Mouse (Mus musculus): ENCODE data around the gene Olfr464. TPM values are rescaled to one million over a fixed set of nuclear protein-coding genes. Genes with fewer than 3 reads are reported as not detected.

The Olfr464 gene
- total RNA-seq (2021): 1 to 10 TPM in 1 of 2 experiments, under 1 TPM in 1; 0.66 to 1.3 TPM
- long read RNA-seq, experiment 1, partial matches to known transcripts: 0 of 1 reads
- long read RNA-seq, experiment 1, other reads (novel, unspliced or antisense): 0 of 1 reads
- long read RNA-seq, experiment 2: 0 reads

DNA sequence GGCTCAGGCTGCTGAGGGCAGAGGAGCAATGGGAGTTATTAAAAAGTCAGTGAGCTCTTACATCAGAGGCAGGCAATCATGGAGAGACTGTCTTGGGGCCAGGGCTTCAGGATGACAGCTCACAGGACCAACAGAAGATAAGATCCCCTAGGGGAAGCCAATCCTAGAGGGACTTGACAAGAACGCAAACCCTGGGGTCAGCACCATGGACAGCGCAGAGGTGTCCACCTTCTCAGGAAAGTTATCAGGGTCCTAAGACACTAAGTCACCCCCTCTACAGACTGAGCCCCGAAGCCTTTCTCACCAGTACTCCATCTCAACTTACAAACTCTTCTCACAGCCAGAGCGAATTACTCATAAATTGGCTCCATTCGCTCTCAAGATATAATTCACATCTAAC is at the start of gene Olfr464:
Gene Olfr464, minus strand, starts transcription at position 2 of the 400 bp plus-strand sequence.
- no peak for DNase-seq (ENCODE audit: low spot score in 2 of 2)
- intact Hi-C loops (cut with DNase I): no loop called here

DNA sequence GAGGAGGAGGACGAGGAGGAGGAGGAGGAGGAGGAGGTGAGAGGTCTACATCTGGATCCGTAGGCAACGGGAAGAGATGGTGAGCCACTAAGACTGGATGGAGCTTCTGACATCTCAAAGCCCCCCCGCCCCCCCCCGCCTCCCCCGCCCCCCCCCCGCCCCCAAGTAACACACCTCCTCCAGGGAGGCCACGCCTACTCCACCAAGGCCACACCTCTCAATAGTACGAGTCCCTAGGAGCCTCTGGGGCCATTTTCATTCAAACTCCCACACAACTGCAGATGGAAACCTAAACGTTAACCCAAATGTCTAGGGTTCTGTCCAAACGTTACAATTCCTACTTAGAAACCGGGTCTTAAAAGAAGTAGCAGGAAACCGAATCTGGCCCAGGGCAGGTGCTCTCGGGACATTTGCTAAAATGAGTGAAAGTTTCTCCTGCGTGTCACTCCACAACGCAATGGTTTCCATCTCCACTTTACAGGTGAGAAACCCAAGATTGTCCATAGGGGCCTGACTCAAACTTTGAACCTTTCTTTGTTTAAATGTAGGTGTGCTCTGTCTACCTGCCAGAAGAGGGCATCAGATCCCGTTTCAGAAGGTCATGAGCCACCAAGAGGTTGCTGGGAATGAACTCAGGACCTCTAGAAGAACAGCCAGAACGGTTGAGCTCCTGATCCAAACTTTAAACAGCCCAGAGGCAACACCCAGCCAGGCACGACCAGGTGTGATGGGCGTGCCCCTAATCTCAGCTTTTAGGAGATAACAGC is 47.8 kb upstream of the Olfr464 start:
- no peak for DNase-seq (ENCODE audit: low spot score in 2 of 2)
- intact Hi-C loops (cut with DNase I): loop anchor here (5.0 kb wide), 1 partner anchor 989 kb away; the partner anchor contains the start of gene Scpep1

DNA sequence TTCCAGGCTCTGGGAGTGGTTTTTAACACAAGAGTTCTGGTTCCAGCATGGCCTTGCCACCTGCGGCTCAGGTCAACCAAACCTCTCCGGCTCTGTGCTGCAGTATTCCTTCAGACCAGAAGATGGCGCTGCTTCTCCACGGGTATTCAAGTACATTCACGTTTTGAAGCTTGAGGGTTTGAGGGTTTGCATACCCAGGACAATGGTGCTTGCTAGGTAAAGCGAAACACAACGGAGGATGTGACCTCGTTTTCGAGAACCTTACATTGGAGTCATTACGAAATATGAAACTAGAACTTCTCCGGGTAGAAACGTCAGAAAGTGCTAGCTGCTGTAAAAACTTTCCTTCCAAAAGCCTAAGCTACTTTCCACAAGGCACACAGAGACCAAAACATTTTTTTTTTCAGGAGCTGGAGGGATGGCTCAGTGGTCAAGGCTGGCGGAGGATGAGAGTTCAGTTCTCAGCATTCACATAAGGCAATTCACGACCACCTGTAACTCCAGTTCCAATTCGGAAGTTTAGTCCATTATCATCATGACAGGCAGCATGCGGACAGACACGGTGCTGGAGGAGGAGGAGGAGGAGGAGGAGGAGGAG is 47.0 kb upstream of the Olfr464 start:
- intact Hi-C loops (cut with DNase I): loop anchor here (5.0 kb wide), 1 partner anchor 990 kb away; the partner anchor contains the start of gene Scpep1
- DNase-seq (ENCODE audit: low spot score in 2 of 2): peak; percentile 81 to 89

DNA sequence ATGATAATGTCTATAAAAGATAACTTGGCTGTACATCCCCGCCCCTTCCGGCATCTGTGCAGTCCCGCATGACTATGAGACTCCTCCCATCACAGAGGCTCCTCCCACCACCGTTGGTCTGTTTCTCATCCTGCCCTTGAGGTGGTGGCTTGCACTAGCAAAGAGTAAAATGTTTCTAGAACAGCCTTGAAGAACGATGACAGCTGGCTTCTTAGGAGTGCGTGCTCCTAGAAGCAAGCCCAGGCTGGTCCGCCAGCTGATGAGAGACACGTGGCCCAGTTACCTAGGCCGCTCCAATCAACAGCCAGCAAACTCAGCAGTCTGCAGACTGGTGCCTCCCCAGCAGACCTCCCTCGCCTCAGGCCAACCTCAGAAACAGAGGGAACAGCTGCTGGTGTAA is 45.4 kb upstream of the Olfr464 start:
- DNase-seq (ENCODE audit: low spot score in 2 of 2): peak in 1 of 2 experiments; percentile 48
- intact Hi-C loops (cut with DNase I): loop anchor here (5.0 kb wide), 1 partner anchor 991 kb away; the partner anchor contains the start of gene Scpep1

DNA sequence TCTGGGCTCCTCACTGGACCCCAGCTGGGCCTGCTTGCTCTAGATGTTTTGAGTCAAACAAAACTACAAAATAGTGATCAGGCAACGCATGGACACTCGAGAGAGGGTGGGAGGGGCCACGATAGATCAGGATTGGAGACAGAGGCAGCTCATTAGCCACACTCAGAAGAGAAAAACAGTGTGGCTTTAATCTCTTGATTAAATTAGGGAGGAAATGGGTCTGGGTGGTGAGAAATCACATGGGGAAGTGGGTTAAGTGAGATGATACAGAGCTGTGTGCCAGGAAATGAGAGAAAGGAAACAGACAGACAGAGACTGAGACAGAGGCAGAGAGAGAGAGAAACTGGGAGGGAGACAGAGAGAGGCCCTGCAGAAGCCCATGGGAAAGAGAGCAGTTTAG is 44.5 kb upstream of the Olfr464 start:
- no peak for DNase-seq (ENCODE audit: low spot score in 2 of 2)
- intact Hi-C loops (cut with DNase I): loop anchor here (5.0 kb wide), 1 partner anchor 992 kb away; the partner anchor contains the start of gene Scpep1

DNA sequence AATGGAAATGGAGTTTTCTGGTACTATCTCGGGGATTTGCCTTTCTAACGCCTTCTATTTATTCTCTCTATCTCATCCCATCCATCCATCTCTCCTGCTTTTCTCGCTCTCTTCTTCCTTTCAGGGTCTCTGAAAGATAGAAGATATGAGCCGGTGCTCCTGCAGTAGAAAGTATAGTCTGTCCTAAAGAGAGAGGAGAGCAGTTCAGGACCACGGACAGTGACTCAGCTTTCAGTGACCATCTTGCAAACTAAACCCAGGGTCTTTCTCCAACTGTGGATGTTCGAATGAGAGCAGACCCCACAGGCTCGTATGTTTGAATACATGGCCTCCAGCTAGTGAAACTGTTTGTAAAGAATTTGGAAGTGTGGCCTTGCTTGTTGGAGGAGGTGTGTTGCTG is 36.3 kb upstream of the Olfr464 start:
- intact Hi-C loops (cut with DNase I): loop anchor here (10.0 kb wide), 1 partner anchor 152 kb away; no protein-coding TSS in a partner anchor
- DNase-seq (ENCODE audit: low spot score in 2 of 2): no peak

DNA sequence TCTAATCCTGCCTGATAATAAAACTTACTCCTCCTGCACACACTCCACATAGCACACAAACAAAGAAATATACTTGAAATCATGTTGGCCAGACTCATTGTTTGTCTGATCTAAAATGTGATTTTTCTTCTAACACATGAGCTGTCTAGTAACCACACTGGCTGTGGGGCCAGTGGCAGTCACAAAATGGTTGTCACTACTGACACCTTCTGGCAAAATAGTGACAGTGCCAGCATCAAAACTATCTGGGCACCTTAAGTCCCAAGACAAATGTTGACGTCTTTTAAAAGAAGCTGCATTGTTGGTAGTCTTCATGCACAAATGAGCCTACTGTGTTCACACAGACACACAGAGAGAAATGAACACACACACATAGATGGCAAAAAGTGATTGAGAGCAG is 34.4 kb upstream of the Olfr464 start:
- peak in 1 of 2 experiments; percentile 43 for DNase-seq (ENCODE audit: low spot score in 2 of 2)
- intact Hi-C loops (cut with DNase I): loop anchor here (10.0 kb wide), 1 partner anchor 150 kb away; no protein-coding TSS in a partner anchor

DNA sequence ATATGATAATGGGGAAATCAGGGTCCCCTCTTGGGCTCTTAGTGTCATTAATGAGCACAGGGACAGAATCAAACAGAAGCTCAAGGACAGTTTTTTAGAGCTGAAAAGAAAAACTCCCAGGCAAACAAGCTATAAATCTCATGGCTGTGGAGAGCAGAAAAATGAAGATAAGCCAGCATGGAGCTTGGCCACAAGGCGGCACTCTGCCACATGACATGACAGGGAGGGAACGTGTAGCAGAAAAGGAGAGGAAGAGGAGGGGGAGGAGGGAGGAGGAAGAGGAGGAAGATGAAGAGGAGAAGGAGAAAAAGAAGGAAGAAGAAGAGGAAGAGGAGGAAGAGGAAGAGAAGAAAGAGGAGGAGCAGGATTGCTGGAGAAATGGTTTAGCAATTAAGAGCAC is 29.2 kb upstream of the Olfr464 start:
- peak in 1 of 2 experiments; percentile 23 for DNase-seq (ENCODE audit: low spot score in 2 of 2)
- intact Hi-C loops (cut with DNase I): loop anchor here (10.0 kb wide), 1 partner anchor 145 kb away; no protein-coding TSS in a partner anchor

DNA sequence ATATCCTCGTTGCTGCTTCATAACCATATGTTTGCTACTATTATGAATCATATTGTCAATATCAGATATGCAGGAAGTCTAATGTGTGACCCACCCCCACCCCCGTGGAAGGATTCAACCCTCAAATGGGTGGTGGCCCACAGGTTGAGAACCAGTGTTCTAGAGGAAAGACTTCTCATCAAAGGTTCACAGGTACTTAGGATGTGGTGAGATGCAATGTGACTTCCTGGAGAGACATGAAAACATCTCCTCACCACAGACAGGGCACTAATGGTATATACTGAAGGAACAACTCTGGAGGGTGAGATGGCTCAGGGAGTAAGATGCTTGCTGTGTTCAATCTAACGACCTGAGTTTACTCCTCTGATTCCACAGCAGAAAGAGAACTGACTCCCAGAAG is 14.7 kb upstream of the Olfr464 start:
- DNase-seq (ENCODE audit: low spot score in 2 of 2): no peak
- intact Hi-C loops (cut with DNase I): no loop called here

DNA sequence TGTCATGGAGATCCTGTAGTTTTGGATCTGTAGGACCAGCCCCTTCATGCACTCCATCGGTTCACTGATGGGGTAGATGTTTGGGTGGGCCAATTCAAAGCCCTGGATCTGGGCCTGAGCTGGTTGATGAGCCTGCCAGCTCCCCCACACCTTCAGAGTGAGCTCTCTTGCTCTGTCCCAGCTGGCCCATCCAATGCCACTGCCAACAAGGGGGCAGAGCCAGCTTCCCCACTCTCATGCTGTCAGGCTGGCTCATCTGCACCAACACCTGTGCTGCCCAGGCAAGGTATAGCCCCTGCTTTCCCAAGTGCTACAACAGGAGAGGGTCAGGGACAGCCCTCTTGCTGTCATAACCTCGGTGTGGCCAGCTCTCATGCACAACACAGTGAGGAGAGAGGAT is 13.0 kb upstream of the Olfr464 start:
- DNase-seq (ENCODE audit: low spot score in 2 of 2): no peak
- intact Hi-C loops (cut with DNase I): no loop called here

DNA sequence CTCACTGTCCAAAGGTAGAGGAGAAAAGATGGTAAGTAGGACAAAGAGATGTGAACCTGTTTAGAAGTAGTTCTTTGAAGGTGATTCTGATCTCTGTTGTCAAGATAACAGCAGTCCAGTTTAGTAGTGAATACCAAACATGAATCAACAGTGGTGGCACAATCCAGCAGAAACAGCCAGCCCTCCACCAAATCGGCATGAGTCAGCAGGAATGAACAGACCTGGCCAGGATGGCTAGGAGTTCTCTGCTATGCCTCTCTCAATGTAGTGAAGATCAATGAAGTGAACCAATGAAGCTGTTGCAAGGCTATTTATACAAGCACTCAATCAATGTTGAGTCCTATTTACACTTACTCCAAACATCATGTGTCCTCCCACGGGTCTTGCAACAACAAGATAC is 9.6 kb upstream of the Olfr464 start:
- intact Hi-C loops (cut with DNase I): no loop called here
- DNase-seq (ENCODE audit: low spot score in 2 of 2): no peak

DNA sequence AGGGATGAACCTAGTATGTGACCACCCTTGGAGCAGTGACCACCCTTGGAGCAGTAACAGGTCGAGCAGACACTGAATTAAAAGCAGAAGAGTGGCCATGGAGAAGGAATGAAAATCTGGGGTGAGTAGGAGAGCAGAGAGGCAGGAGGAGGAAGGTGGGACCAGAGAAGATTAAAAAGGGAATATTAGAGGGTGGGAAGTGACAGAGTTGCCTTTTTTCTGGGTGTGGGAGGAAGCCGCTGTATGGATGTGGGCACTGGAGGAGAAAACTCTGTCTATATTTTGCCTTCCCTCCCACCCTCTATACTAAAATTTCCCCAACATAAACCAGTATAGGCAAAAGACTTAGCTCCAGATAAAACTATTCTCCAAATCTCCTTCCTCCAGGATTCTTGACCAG is 466 bp downstream of the Olfr464 start:
- intact Hi-C loops (cut with DNase I): no loop called here
- peak in 1 of 2 experiments; percentile 26 for DNase-seq (ENCODE audit: low spot score in 2 of 2)

DNA sequence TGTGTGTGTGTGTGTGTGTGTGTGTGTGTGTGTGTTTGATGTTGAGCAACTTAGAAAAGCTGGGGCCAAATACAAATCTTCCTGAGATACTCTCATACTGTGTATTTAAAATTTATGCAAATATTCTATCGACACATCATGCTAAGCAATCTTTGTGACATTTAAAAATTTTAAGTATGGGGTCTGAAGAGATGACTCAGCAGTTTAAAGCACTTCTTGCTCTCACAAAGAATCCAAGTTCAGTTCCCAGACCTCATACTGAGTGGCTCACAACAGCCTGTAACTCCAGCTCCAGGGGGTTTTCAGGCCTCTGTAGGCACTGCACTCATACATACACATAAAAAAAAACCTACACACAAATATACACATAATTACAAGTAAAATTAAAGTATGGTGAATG is 4.8 kb downstream of the Olfr464 start:
- DNase-seq (ENCODE audit: low spot score in 2 of 2): no peak
- intact Hi-C loops (cut with DNase I): no loop called here

DNA sequence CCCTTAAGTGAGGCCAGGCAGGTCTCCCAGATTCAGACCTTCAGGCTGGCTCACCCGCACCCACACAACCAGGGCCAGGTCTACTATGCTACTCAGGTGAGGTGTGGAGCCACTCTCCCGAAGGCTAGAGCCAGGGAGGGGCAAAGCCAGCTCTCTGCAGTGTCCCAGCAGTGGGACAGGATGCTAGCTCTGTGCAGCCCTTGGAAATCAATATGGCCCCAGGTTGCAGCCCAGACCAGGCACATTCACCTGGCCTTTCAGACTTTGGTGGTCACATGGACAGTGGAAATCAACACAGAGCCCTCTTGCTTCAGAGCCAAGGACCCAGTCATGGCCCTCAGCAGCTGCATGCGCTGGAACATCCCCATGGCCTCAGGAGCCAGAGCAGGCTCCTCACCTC is 16.4 kb downstream of the Olfr464 start:
- intact Hi-C loops (cut with DNase I): no loop called here
- DNase-seq (ENCODE audit: low spot score in 2 of 2): no peak

DNA sequence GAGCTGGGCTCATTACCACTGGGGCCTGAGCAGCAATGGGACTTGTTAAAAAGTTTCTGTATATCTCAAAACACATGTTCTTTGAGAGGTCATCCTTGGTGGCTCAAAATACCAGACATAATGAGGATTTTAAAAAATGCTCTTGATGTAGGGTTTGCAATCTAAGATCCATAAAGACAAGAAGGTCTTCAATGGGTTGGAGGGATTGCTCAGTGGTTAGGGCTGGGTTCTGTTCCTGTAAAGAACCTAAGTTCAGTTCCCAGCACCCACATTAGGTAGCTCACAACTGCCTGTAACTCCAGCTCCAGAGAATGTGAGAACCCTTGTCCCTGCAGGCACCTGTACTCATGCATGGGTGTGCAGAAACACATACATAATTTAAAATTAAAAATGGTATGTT is 23.5 kb downstream of the Olfr464 start, which contains the start of gene Olfr463:
Gene Olfr463, minus strand, starts transcription at position 101 of the 400 bp plus-strand sequence.
- intact Hi-C loops (cut with DNase I): no loop called here
- DNase-seq (ENCODE audit: low spot score in 2 of 2): no peak

DNA sequence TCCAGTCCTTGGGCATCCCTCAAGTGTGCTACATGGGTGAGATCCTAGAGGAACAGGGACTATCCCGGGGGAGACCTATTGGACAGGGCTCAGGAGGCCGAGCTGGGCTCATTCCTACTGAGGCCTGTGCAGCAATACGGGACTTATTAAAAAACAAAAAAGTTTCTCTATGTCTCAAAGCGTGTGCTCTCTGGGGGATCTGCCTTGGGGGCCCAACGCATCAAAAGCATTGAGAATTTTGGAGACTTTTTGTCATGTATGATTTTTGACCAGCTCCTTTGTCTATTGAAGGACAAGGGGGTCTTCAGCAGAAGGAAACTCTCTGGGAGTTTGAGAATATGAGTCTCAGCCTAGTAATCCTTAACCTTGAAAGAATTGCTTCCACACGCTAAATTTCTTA is 28.6 kb downstream of the Olfr464 start, which contains the start of gene Olfr462:
Gene Olfr462, minus strand, starts transcription at position 101 of the 400 bp plus-strand sequence.
- intact Hi-C loops (cut with DNase I): no loop called here
- DNase-seq (ENCODE audit: low spot score in 2 of 2): no peak

DNA sequence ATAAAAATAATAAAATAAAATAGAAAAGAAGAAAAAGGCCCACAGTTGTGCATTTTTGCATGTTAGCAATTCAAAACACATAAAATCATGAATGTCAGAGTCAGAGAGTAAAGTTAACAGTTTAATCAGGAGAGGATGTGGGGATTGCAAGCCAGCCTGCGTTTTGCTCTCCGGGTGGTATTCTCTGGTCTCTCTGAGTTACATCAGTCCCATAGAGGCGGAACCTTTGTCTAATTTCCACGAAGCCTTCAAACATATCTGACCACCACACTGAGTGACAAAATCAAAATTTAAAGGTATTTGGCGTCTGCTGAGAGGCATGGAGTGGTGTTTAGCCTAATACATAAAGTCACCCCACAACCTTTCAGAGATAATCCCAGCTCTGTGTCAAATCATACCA is 35.9 kb downstream of the Olfr464 start:
- no peak for DNase-seq (ENCODE audit: low spot score in 2 of 2)
- intact Hi-C loops (cut with DNase I): no loop called here

DNA sequence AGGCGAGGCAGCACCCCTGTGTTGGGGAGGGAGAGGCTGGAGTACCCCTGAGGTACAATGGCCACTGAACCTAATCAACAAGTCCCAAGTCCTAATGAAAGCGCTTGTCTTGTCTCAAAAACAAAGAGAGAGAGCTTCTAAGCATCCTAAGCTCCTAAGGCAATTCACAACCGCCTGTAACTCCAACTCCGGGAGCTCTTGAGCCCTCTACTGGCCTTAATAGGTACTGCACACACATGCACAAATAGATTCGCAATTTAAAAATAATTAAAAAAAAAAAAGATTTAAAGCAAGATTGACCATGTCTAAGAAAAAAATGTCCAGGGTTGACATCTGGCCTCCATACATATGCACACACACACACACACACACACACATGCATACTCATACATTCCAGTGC is 37.3 kb downstream of the Olfr464 start:
- intact Hi-C loops (cut with DNase I): no loop called here
- no peak for DNase-seq (ENCODE audit: low spot score in 2 of 2)

DNA sequence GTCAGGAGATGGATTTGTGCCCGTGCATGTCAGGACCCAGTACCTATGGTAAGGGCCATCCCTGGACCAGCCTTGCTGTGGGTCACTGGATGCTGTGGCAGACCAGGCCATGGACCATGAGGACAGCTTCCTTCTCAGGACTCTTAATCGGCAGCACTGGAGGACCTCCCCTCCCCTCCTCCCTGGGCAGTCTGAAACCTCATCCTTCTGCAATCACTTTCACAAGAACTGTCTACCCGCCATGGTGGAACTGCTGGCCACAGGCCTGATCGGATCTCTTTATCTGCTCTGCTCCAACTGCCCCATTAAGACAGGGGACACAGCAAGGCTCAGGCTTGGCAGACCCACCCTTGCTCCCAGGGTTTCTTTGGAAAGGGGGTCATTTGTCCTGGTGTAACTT is 39.1 kb downstream of the Olfr464 start:
- intact Hi-C loops (cut with DNase I): no loop called here
- no peak for DNase-seq (ENCODE audit: low spot score in 2 of 2)

DNA sequence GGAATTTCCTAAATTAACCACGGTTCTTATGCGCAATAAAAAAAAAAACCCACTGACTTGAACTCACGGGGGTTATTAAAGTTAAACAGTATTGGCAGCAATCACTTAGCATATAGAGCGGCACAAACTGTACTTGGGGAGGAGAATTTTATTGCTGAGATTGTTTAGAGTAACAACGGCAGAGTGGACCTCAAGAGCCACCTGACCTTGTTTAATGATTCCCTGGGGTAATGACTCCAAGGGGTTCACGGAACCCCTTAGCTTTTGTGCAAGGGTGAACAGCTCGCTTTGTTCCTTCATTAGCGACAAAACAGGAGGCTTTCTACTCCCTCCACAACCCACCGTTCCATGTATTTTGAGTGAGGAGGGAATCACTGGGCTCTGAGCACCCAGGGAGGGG is 40.9 kb downstream of the Olfr464 start:
- DNase-seq (ENCODE audit: low spot score in 2 of 2): no peak
- intact Hi-C loops (cut with DNase I): no loop called here
